Mouse (Mus musculus) embryonic facial prominence, embryonic 15.5 days (tissue): ENCODE results near the gene Srsf4. TPM values are rescaled to one million over a fixed set of nuclear protein-coding genes. Genes with fewer than 3 reads are reported as not detected.

Experiments
- ATAC-seq: fragments of 200-750 bp; cut with Nextera tagmentation; 2 replicates; pipeline ENCODE4 v1.8.0; 2017; ENCODE audit warnings: low read depth, moderate TSS enrichment; ENCODE audit not compliant: insufficient number of reproducible peaks, low FRiP score, low TSS enrichment
- H3K27ac ChIP-seq: fragments of 300-500 bp; sonication (generic); replicated peaks from 2 replicates; pipeline ENCODE4 v1.5.1; 2015; ENCODE audit warnings: mild to moderate bottlenecking, inconsistent platforms
- H3K27me3 ChIP-seq: fragments of 300-500 bp; sonication (generic); 2 replicates; pipeline ENCODE4 v1.6.1; 2015; ENCODE audit warnings: inconsistent platforms
- H3K36me3 ChIP-seq: fragments of 300-500 bp; sonication (generic); 2 replicates; pipeline ENCODE4 v1.6.1; 2015; ENCODE audit warnings: mild to moderate bottlenecking, inconsistent platforms
- H3K4me1 ChIP-seq: fragments of 300-500 bp; sonication (generic); 2 replicates; pipeline ENCODE4 v1.6.1; 2015; ENCODE audit warnings: inconsistent platforms
- H3K4me2 ChIP-seq: fragments of 300-500 bp; sonication (generic); replicated peaks from 2 replicates; pipeline ENCODE4 v1.6.1; 2015; ENCODE audit warnings: mild to moderate bottlenecking, inconsistent platforms
- H3K4me3 ChIP-seq: fragments of 300-500 bp; sonication (generic); replicated peaks from 2 replicates; pipeline ENCODE4 v1.5.1; 2015; ENCODE audit warnings: mild to moderate bottlenecking, inconsistent platforms
- H3K9ac ChIP-seq: fragments of 300-500 bp; sonication (generic); 2 replicates; pipeline ENCODE4 v1.6.1; 2015; ENCODE audit warnings: inconsistent platforms
- H3K9me3 ChIP-seq: fragments of 300-500 bp; sonication (generic); replicated peaks from 2 replicates; pipeline ENCODE4 v1.6.1; 2016; ENCODE audit warnings: inconsistent platforms
- WGBS: fragments of 180-500 bp; shearing (Covaris S2); methylation state at CpG from one replicate; pipeline ENCODE4 v1.1.7; 2015; 5-methylcytosine and 5-hydroxymethylcytosine counted together
- polyA plus RNA-seq: library from polyadenylated mRNA; unstranded; fragments of >200 nt; fragmentation: Nextera tagmentation; extraction: Ambion mirVana; gene quantifications from 2 replicates; pipeline ENCODE4 v1.2.1, GENCODE M21; 2015

Srsf4 gene
- 101 and 103 TPM in 2 replicates for polyA plus RNA-seq

DNA sequence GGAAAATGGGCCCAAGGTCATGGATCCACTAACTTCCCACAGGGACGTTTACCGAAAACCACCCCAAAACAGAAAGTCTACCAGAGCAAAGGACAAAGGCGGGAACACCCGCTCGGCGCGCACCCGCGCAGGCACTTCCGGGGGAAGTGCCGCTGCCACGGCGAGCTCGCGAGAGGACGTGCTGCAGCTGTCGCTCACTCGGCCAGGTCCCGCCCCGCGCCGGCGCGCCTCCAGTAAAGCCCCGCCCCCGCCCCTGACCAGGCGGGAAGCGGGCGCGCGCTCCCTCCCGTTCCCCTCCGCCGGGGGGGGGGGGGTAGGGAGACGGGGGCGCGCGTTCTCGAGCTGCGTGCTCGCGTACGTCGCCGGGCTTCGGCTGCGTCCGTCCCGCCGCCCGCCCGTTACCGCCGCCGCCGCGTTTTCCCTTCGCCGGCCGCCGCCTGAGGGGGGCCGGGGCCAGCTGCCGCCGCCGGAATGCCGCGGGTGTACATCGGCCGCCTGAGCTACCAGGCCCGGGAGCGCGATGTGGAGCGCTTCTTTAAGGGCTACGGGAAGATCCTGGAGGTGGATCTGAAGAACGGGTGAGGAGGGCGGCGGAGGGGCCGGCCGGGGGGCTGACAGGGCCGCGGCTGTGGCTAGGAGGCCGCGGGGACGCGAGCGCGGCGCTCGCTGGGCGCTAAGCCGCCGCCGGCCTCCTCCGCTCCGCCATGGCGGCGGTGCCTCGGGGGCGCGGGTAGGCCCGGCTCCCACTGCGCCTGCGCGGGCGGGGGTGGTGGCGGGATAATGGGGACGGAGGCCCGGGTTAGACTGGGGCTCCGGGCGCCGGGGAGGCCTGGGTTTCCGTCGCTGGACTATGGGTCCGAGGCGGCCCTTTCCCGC, at the start of gene Srsf4:
Srsf4 (plus strand) TSS at position 325 of the 876 bp plus-strand sequence.
- H3K4me3 ChIP-seq: peak within 1 kb of the TSS; percentile 99
- H3K4me2 ChIP-seq: peak within 1 kb of the TSS; percentile 75
- WGBS: under 1% methylated on average over 73 of the region's 116 CpGs
- peaks cover under 1% of the 10 kb centered on the region; the same call in 1 of the 2 replicates for H3K36me3 ChIP-seq
- peak within 1 kb of the TSS; percentile 100 for H3K9ac ChIP-seq
- H3K4me1 ChIP-seq: peaks cover 36% of the 10 kb centered on the region
- H3K27me3 ChIP-seq: no peaks in the 10 kb centered on the region
- peak within 1 kb of the TSS; percentile 100 for H3K27ac ChIP-seq
- H3K9me3 ChIP-seq: no peaks in the 10 kb centered on the region
- ATAC-seq: peak; percentile 96

DNA sequence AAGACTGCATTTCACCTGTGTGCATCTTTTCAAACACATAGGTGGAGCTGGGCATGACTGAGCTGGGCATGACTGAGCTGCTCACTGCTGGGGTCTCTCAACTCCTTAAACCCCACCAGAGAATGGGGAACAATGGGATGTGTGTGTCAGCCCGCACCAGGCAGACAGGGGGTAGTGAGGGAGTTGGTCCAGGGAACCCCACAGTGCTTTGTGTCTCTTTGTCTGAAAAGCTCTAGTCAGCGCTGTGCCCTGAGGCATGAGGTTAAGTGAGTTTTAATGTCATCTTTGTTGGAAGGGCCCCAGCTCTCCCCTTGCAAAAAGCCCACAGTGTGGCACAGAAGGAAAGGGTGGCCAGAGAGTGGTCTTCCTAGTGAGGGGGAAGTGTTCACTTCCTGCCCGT, 48.5 kb upstream of the Srsf4 start:
- ATAC-seq: no peak
- Histone ChIP-seq H3K4me1 (peaks cover 46% of the 10 kb centered on the region), H3K27ac (peak overlapping the region; percentile 63)

DNA sequence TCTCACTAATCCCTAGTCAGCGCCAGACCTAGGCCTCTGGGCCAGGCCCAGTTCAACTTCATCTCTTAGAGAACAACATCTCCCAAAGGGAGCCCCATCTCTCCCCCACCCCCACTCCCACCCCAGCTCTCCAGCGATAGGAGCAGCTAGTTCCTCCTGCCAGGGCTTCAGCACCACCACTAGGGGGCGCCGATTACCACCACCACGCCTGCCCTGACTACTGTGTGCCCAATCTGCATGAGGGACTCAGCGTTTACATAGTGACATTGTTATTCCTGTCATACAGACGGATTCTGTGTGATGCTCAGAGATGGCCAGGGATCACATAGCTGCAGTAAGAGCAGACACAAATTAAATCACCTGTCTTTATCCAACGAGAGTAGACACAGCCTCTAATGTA, 47.6 kb upstream of the Srsf4 start:
- no peak for ATAC-seq
- Histone ChIP-seq H3K4me2 (no peak overlapping the region), H3K27ac (peak overlapping the region; percentile 76; the same call in 1 of the 2 replicates), H3K9ac (no peak overlapping the region), H3K27me3 (no peaks in the 10 kb centered on the region), H3K4me1 (peaks cover 50% of the 10 kb centered on the region), H3K4me3 (no peak overlapping the region), H3K36me3 (no peaks in the 10 kb centered on the region; the same call in 1 of the 2 replicates), H3K9me3 (no peaks in the 10 kb centered on the region)
- WGBS: 35% methylated on average over 8 of the region's 8 CpGs

More for the DNA sequence above, 48.5 kb upstream of the Srsf4 start:
- Histone ChIP-seq H3K4me3 (no peak overlapping the region), H3K4me2 (no peak overlapping the region), H3K9ac (no peak overlapping the region), H3K27me3 (no peaks in the 10 kb centered on the region), H3K9me3 (no peaks in the 10 kb centered on the region), H3K36me3 (no peaks in the 10 kb centered on the region; the same call in 1 of the 2 replicates)
- WGBS: 27% methylated on average over 3 of the region's 3 CpGs

DNA sequence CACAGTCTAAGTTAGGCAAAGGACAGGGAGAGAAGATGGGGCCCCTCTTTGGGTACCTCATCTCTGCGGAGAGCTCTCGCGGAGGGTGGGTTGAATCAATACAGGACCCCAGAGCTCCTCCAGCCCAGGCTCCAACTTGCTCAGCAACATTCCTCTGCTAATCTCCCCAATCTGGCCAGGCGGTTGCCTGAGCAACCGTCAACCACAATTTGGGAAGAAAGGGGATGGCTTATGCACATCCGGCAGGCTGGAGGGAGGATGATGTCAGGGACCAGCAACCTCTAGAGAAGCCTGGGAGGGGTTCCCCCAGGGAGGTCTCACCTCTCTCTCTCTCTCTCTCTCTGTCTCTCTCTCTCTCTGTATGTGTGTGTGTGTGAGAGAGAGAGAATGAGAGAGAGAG, 46.5 kb upstream of the Srsf4 start:
- WGBS: 5% methylated on average over 6 of the region's 6 CpGs

DNA sequence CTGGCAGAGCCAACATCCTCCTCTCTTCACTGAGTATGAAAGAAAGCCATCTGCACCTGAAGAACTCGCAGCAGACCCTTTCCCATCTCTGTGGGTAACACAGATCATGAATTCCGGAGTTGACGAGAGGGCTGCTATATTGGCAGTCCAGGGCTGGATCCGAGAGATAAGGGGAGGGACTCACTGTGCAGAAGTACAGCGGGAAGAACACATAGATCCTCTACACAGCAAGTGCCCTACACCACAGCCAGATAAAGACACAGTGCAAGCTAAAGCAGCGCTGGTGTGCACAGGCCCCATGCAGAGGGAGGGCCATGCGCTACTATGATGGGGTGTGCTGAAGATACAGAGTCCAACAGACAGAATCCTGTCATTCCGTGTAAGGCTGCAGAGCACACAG, 44.3 kb upstream of the Srsf4 start:
- Histone ChIP-seq H3K36me3 (no peaks in the 10 kb centered on the region), H3K27me3 (no peaks in the 10 kb centered on the region), H3K9me3 (no peaks in the 10 kb centered on the region), H3K27ac (no peak overlapping the region), H3K4me3 (no peak overlapping the region), H3K4me2 (no peak overlapping the region), H3K4me1 (peaks cover 51% of the 10 kb centered on the region), H3K9ac (no peak overlapping the region)
- ATAC-seq: no peak
- 74% methylated on average over 8 of the region's 8 CpGs for WGBS

More for the DNA sequence above, 46.5 kb upstream of the Srsf4 start:
- no peak overlapping the region for H3K4me3 ChIP-seq
- H3K27ac ChIP-seq: peak overlapping the region; percentile 76
- no peak overlapping the region for H3K9ac ChIP-seq
- H3K4me1 ChIP-seq: peaks cover 49% of the 10 kb centered on the region
- H3K4me2 ChIP-seq: peak overlapping the region; percentile 31
- H3K36me3 ChIP-seq: no peaks in the 10 kb centered on the region; the same call in 1 of the 2 replicates
- no peaks in the 10 kb centered on the region for H3K27me3 ChIP-seq
- peak; percentile 73 for ATAC-seq
- no peaks in the 10 kb centered on the region for H3K9me3 ChIP-seq

DNA sequence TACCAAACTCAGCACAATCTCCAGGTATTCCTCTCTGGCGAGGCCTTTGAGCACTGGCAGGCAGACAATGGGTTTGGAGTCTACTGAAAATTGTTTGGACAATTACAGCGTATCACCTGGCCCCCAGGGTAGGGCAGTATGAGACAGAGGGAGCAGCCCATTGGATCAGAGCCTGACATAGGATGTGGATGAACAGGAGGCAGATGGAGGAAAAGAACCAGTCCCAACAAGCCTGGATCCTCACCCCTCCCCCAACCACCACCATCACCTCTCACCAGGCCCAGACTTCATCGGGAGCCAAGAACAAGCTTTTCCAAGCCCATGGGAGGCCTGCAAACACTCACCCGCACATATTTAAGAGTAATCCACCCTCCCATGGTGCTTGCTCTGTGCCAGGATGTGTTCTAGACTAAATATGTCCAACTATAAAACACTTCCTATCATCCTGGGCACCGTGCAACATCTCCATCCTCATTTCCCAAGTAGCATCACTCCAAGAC, 41.8 kb upstream of the Srsf4 start:
- H3K36me3 ChIP-seq: no peaks in the 10 kb centered on the region
- H3K9me3 ChIP-seq: no peaks in the 10 kb centered on the region
- H3K9ac ChIP-seq: no peak overlapping the region
- no peak overlapping the region for H3K27ac ChIP-seq
- 53% methylated on average over 5 of the region's 5 CpGs for WGBS
- ATAC-seq: no peak
- H3K4me3 ChIP-seq: no peak overlapping the region
- H3K27me3 ChIP-seq: peaks cover 9% of the 10 kb centered on the region
- H3K4me1 ChIP-seq: peaks cover 58% of the 10 kb centered on the region
- H3K4me2 ChIP-seq: no peak overlapping the region

DNA sequence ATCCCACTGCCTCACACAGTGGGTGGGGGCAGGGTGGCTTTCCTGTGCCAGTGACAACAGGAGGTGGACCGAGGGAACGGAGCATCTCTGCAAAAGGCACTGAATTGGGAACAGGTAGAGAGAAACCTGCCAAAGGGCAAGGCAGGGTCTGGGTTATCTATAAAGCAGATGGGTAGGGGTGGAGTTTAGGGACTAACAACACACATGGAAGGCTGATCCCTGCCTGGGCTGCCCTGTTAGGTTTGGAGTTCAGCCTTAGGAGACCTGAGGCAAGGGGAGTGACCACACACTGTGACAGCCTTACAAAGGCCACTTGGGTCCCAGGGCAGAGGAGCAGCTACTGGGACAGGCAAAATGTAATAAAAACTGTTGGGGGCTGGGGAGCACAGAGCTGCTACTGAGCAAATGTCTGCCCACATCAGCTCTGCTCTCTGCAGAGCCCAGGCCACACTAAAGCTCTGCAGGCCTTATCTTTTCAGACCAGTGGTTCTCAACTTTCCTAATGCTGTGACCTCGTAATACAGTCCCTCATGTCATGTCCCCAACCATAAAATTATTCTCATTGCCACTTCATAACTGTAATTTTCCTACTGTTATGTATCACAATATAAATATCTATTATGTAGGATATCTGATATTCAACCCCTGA, 40.5 kb upstream of the Srsf4 start:
- WGBS: 65% methylated on average over 3 of the region's 3 CpGs
- no peak for ATAC-seq
- no peak overlapping the region for H3K4me2 ChIP-seq
- no peak overlapping the region for H3K9ac ChIP-seq
- H3K27ac ChIP-seq: no peak overlapping the region
- no peaks in the 10 kb centered on the region for H3K36me3 ChIP-seq
- H3K4me3 ChIP-seq: no peak overlapping the region
- H3K4me1 ChIP-seq: peaks cover 56% of the 10 kb centered on the region
- H3K27me3 ChIP-seq: peaks cover 9% of the 10 kb centered on the region
- no peaks in the 10 kb centered on the region for H3K9me3 ChIP-seq

DNA sequence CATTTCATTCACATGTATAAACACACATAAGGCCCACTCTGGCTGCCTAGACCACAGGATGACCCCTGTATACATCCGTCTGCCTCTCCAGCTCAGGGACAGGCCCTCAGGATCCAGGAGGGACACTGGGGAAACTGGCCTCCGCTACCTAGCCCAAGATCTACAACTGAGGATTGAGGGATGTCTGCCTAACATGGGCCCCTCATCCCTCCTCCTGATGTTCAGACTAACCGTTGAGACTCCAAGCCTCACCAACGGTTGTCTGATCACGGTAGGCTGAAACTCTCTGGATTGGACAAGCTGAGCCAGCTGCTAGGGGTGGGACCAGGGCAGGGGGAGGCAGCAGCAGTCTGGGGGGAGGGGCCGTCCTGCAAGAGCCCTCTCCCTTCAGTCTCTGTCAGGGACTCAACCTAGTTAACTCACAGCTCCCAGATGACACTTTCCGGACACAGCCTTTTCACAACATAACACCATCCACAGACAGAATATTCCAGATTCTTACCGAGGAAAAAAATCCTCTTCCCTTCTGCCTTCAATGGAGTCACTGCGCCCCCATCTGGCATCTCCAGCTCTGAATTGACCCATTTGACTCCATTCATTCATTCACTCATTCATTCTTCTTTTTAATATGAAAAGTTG, 39.3 kb upstream of the Srsf4 start:
- no peak overlapping the region; the same call in 1 of the 2 replicates for H3K4me2 ChIP-seq
- no peak overlapping the region for H3K4me3 ChIP-seq
- H3K36me3 ChIP-seq: no peaks in the 10 kb centered on the region
- WGBS: 19% methylated on average over 9 of the region's 9 CpGs
- 0 out of 2 replicates have a peak, but pooled peaks have one; percentile 21 for ATAC-seq
- no peak overlapping the region for H3K27ac ChIP-seq
- no peak overlapping the region for H3K9ac ChIP-seq
- peaks cover 9% of the 10 kb centered on the region for H3K27me3 ChIP-seq
- H3K4me1 ChIP-seq: peaks cover 60% of the 10 kb centered on the region
- H3K9me3 ChIP-seq: no peaks in the 10 kb centered on the region

DNA sequence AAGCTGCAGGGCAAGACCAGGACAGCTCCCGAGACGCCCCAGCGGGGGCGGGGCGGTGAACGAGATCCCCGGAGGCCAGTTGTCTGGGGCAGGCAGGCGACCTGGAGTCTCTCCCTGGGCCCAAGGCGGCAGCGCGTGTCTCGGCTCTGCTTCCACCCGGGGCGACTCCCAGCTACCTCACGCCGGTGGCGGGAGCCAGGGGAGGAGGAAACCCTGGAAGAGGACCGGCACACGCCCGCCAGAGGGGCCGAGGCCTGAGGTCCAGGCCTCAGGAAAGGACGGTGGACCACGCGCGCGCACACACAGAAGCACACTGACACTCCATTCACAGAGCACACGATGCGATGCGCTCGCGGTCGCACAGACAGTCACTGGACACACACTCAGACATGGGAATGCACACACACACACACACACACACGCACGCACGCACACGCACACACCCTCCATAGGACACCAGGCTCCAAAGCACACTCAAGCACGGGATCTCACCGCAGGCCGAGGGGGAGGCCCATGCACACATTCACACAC, 37.0 kb upstream of the Srsf4 start:
- no peak for ATAC-seq
- H3K4me3 ChIP-seq: peak overlapping the region; percentile 63
- 1% methylated on average over 39 of the region's 39 CpGs for WGBS
- H3K27ac ChIP-seq: 0 out of 2 replicates have a peak overlapping the region, but pooled peaks have one; percentile 34
- peak overlapping the region; percentile 94 for H3K4me2 ChIP-seq
- peaks cover 46% of the 10 kb centered on the region for H3K4me1 ChIP-seq
- no peaks in the 10 kb centered on the region for H3K9me3 ChIP-seq
- H3K36me3 ChIP-seq: no peaks in the 10 kb centered on the region
- peak overlapping the region; percentile 74; the same call in 1 of the 2 replicates for H3K9ac ChIP-seq
- H3K27me3 ChIP-seq: peaks cover 15% of the 10 kb centered on the region

DNA sequence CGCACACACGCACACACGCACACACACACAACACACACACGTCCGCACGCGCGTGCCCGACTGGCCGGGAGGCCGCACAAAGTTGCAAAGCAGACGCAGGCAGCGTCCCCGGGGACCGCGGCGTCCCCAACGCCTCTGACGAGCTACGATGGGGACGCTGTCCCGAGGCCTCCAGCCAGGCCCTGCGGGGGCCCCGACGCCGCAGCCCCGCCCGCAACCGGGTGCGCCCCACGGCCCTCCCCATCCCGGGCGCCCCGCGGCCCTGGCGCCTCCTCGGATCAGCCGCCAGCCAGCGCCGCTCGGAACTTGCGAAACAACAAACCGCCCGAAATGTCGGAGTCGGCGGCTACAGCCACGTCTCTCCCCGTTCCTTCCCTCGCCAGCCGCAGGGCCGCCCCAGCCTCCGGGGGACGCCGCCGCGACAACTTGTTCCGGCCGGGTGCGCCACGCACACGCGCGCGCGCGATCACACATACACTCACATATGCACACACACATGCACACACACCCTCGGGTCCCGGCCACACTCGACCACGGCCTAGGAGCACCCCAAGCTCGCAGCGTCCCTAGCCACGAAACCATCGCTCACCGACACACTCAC, 36.4 kb upstream of the Srsf4 start:
- peak overlapping the region; percentile 94 for H3K4me2 ChIP-seq
- H3K36me3 ChIP-seq: no peaks in the 10 kb centered on the region
- peaks cover 15% of the 10 kb centered on the region for H3K27me3 ChIP-seq
- H3K4me3 ChIP-seq: peak overlapping the region; percentile 63
- under 1% methylated on average over 76 of the region's 76 CpGs for WGBS
- peaks cover 41% of the 10 kb centered on the region for H3K4me1 ChIP-seq
- H3K9ac ChIP-seq: peak overlapping the region; percentile 74
- H3K27ac ChIP-seq: peak overlapping the region; percentile 34
- no peaks in the 10 kb centered on the region for H3K9me3 ChIP-seq
- ATAC-seq: no peak
